Mouse (Mus musculus) ES-CJ7 (cell line): ENCODE results near the gene Hist1h2ab.
A peak's percentile ranks its signal among the peaks of the same experiment; 100 is the strongest.

ENCODE experiments used
- DNase-seq: peaks from one replicate; pipeline ENCODE4 v3.0.0; 2011; ENCODE audit warnings: low read depth, low spot score

Gene Hist1h2ab

GRCm38 (mm10) chr13:23738041-23738440 lies 12.9 kb upstream of the Hist1h2ab start:
- no peak for DNase-seq

- peak; percentile 93 for DNase-seq
Observed at GRCm38 (mm10) chr13:23738677-23739068, 12.3 kb upstream of the Hist1h2ab start, which contains the start of gene Hist1h1c. Gene Hist1h1c (plus strand): TSS chr13:23738808.

GRCm38 (mm10) chr13:23739069-23739921 lies 11.6 kb upstream of the Hist1h2ab start:
- peak; percentile 97 for DNase-seq

GRCm38 (mm10) chr13:23739922-23740252 lies 11.0 kb upstream of the Hist1h2ab start:
- DNase-seq, result no peak

- DNase-seq, result peak; percentile 38
Observed at GRCm38 (mm10) chr13:23740256-23740840, 10.6 kb upstream of the Hist1h2ab start.

- DNase-seq, result no peak
Observed at GRCm38 (mm10) chr13:23740910-23741309, 10.0 kb upstream of the Hist1h2ab start.

- DNase-seq, result peak; percentile 96
Observed at GRCm38 (mm10) chr13:23742007-23742406, 8.9 kb upstream of the Hist1h2ab start.

GRCm38 (mm10) chr13:23743215-23743614 lies 7.7 kb upstream of the Hist1h2ab start:
- DNase-seq, result peak; percentile 40

- DNase-seq, result peak; percentile 63
Observed at GRCm38 (mm10) chr13:23743963-23744362, 7.0 kb upstream of the Hist1h2ab start.

GRCm38 (mm10) chr13:23744421-23745380 lies 6.2 kb upstream of the Hist1h2ab start:
- peak; percentile 77 for DNase-seq

- DNase-seq, result peak; percentile 96
Observed at GRCm38 (mm10) chr13:23745381-23746161, 5.4 kb upstream of the Hist1h2ab start, which contains the start of gene Hist1h3c. Gene Hist1h3c (minus strand): TSS chr13:23745602.

- DNase-seq, result peak; percentile 98
Observed at GRCm38 (mm10) chr13:23746201-23747080, 4.5 kb upstream of the Hist1h2ab start, which contains the start of gene Hist1h2bb. Gene Hist1h2bb (plus strand): TSS chr13:23746734.

GRCm38 (mm10) chr13:23747081-23747891 lies 3.6 kb upstream of the Hist1h2ab start:
- peak; percentile 79 for DNase-seq

- peak; percentile 86 for DNase-seq
Observed at GRCm38 (mm10) chr13:23747892-23748288, 3.0 kb upstream of the Hist1h2ab start.

GRCm38 (mm10) chr13:23749563-23750121 lies 1.3 kb upstream of the Hist1h2ab start:
- no peak for DNase-seq

GRCm38 (mm10) chr13:23751478-23751956 lies 591 bp downstream of the Hist1h2ab start:
- DNase-seq, result peak; percentile 68

GRCm38 (mm10) chr13:23752067-23752741 lies 1.3 kb downstream of the Hist1h2ab start, which contains the start of gene Hist1h3b:
Gene Hist1h3b (plus strand): TSS chr13:23752267.
- peak; percentile 97 for DNase-seq

GRCm38 (mm10) chr13:23752742-23753172 lies 1.8 kb downstream of the Hist1h2ab start:
- DNase-seq, result peak; percentile 45
